Mouse (Mus musculus): Measurements from ENCODE around the gene H2-Eb2. TPM values are rescaled to one million over a fixed set of nuclear protein-coding genes. Genes with fewer than 3 reads are reported as not detected.

H2-Eb2 gene
- total and polyA plus RNA-seq, 2 experiments from 2014 or later = not detected

- WGBS = 79% methylated on average over 1 of the region's 1 CpGs
- Histone ChIP-seq H3K4me2 (ENCODE audit: low read depth, low read length) (no peak overlapping the region), H3K9ac (replicated peaks; ENCODE audit: low read depth, low read length) (no peak overlapping the region), H3K27me3 (ENCODE audit: control insufficient read depth, insufficient read depth, low read length) (no peaks in the 10 kb centered on the region), H3K27ac (ENCODE audit: low read depth) (no peak overlapping the region), H3K9me3 (replicated peaks; ENCODE audit: control insufficient read depth, low read length) (no peaks in the 10 kb centered on the region), H3K4me1 (ENCODE audit: control insufficient read depth, insufficient read depth) (0 out of 2 replicates have a peak, but pooled peaks cover 6% of the 10 kb centered on the region), H3K36me3 (replicated peaks; ENCODE audit: control insufficient read depth, insufficient read depth, low read length) (no peaks in the 10 kb centered on the region), H3K4me3 (ENCODE audit: low read depth, low read length) (no peak overlapping the region)
- TF ChIP-seq EP300 (IDR thresholded peaks at IDR 0.05; ENCODE audit: low read depth) (no peak), CTCF (IDR thresholded peaks at IDR 0.05; ENCODE audit: low read depth) (no peak)
- DNase-seq (ENCODE audit: low spot score) = no peak
- no peak for ATAC-seq (ENCODE audit: insufficient read depth, low read depth)
Observed at GRCm38 (mm10) chr17:34312185-34312584, 13.3 kb upstream of the H2-Eb2 start.

GRCm38 (mm10) chr17:34313393-34313792 lies 12.1 kb upstream of the H2-Eb2 start:
- Histone ChIP-seq H3K4me3 (ENCODE audit: low read depth, low read length) (no peak overlapping the region), H3K9me3 (replicated peaks; ENCODE audit: control insufficient read depth, low read length) (no peaks in the 10 kb centered on the region), H3K4me1 (ENCODE audit: control insufficient read depth, insufficient read depth) (0 out of 2 replicates have a peak, but pooled peaks cover 6% of the 10 kb centered on the region), H3K4me2 (ENCODE audit: low read depth, low read length) (no peak overlapping the region), H3K9ac (replicated peaks; ENCODE audit: low read depth, low read length) (no peak overlapping the region), H3K36me3 (replicated peaks; ENCODE audit: control insufficient read depth, insufficient read depth, low read length) (no peaks in the 10 kb centered on the region), H3K27ac (ENCODE audit: low read depth) (no peak overlapping the region), H3K27me3 (ENCODE audit: control insufficient read depth, insufficient read depth, low read length) (no peaks in the 10 kb centered on the region)
- ATAC-seq (ENCODE audit: insufficient read depth, low read depth) (peak; percentile 52; the same call in 1 of the 2 replicates), DNase-seq (ENCODE audit: low spot score) (peak; percentile 64)
- 35% methylated on average over 3 of the region's 3 CpGs for WGBS
- peak; percentile 87 for TF ChIP-seq CTCF (IDR thresholded peaks at IDR 0.05; ENCODE audit: low read depth)
- no peak for TF ChIP-seq EP300 (IDR thresholded peaks at IDR 0.05; ENCODE audit: low read depth)

DNA sequence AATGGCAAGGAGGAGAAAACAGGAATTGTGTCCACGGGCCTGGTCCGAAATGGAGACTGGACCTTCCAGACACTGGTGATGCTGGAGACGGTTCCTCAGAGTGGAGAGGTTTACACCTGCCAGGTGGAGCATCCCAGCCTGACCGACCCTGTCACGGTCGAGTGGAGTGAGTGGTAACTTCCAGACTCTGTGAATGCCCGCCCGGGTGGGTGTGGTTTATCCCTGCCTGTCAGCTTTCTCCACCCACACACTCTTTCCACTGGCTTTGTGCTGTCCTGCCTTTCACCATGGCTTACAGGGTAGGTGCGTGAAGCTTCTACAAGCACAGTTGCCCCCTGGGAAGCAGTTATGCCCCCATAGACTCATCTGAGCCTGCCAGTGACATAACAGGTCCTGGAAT lies 11.2 kb upstream of the H2-Eb2 start:
- TF ChIP-seq EP300 (IDR thresholded peaks at IDR 0.05; ENCODE audit: low read depth) = no peak
- no peak for TF ChIP-seq CTCF (IDR thresholded peaks at IDR 0.05; ENCODE audit: low read depth)
- WGBS = 67% methylated on average over 9 of the region's 9 CpGs
- 0 out of 2 replicates have a peak, but pooled peaks cover 3% of the 10 kb centered on the region for H3K4me1 ChIP-seq (ENCODE audit: control insufficient read depth, insufficient read depth)
- ATAC-seq (ENCODE audit: insufficient read depth, low read depth) = no peak
- no peak overlapping the region for H3K27ac ChIP-seq (ENCODE audit: low read depth)
- no peak for DNase-seq (ENCODE audit: low spot score)
- no peak overlapping the region for H3K4me2 ChIP-seq (ENCODE audit: low read depth, low read length)
- no peaks in the 10 kb centered on the region for H3K36me3 ChIP-seq (replicated peaks; ENCODE audit: control insufficient read depth, insufficient read depth, low read length)
- H3K9ac ChIP-seq (replicated peaks; ENCODE audit: low read depth, low read length) = no peak overlapping the region
- peaks cover 3% of the 10 kb centered on the region; the same call in 1 of the 2 replicates for H3K27me3 ChIP-seq (ENCODE audit: control insufficient read depth, insufficient read depth, low read length)
- H3K4me3 ChIP-seq (ENCODE audit: low read depth, low read length) = no peak overlapping the region
- no peaks in the 10 kb centered on the region for H3K9me3 ChIP-seq (replicated peaks; ENCODE audit: control insufficient read depth, low read length)

DNA sequence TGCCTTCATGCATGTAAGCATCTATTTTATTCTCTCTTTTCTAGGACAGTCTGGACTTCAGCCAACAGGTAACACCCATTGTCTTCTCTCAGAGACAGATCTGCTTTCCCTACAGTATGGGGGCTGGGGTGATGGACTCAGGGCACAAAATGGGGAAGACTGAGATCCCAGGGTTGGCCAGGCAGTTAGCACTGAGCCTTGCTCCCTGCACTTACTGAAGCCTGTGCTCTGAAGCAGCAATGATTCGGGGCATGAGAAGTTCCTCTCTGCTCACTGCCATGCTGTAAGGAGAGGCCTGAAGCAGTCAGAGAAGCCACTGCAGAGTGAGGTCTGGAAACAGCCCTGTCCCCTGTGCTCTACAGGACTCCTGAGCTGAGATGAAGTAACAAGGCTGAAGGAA lies 10.0 kb upstream of the H2-Eb2 start:
- Histone ChIP-seq H3K4me1 (ENCODE audit: control insufficient read depth, insufficient read depth) (no peaks in the 10 kb centered on the region), H3K4me3 (ENCODE audit: low read depth, low read length) (no peak overlapping the region), H3K9me3 (replicated peaks; ENCODE audit: control insufficient read depth, low read length) (no peaks in the 10 kb centered on the region), H3K4me2 (ENCODE audit: low read depth, low read length) (no peak overlapping the region), H3K9ac (replicated peaks; ENCODE audit: low read depth, low read length) (no peak overlapping the region), H3K27ac (ENCODE audit: low read depth) (no peak overlapping the region), H3K36me3 (replicated peaks; ENCODE audit: control insufficient read depth, insufficient read depth, low read length) (no peaks in the 10 kb centered on the region), H3K27me3 (ENCODE audit: control insufficient read depth, insufficient read depth, low read length) (peaks cover 4% of the 10 kb centered on the region; the same call in 1 of the 2 replicates)
- no peak for ATAC-seq (ENCODE audit: insufficient read depth, low read depth)
- TF ChIP-seq CTCF (IDR thresholded peaks at IDR 0.05; ENCODE audit: low read depth) (no peak), EP300 (IDR thresholded peaks at IDR 0.05; ENCODE audit: low read depth) (no peak)
- no peak for DNase-seq (ENCODE audit: low spot score)
- WGBS = 60% methylated on average over 1 of the region's 1 CpGs

GRCm38 (mm10) chr17:34316697-34317096 lies 8.8 kb upstream of the H2-Eb2 start:
- Histone ChIP-seq H3K4me2 (ENCODE audit: low read depth, low read length) (no peak overlapping the region), H3K36me3 (replicated peaks; ENCODE audit: control insufficient read depth, insufficient read depth, low read length) (no peaks in the 10 kb centered on the region), H3K27ac (ENCODE audit: low read depth) (no peak overlapping the region), H3K9me3 (replicated peaks; ENCODE audit: control insufficient read depth, low read length) (no peaks in the 10 kb centered on the region), H3K4me3 (ENCODE audit: low read depth, low read length) (no peak overlapping the region), H3K4me1 (ENCODE audit: control insufficient read depth, insufficient read depth) (no peaks in the 10 kb centered on the region), H3K9ac (replicated peaks; ENCODE audit: low read depth, low read length) (no peak overlapping the region), H3K27me3 (ENCODE audit: control insufficient read depth, insufficient read depth, low read length) (peaks cover 4% of the 10 kb centered on the region; the same call in 1 of the 2 replicates)
- TF ChIP-seq CTCF (IDR thresholded peaks at IDR 0.05; ENCODE audit: low read depth) (no peak), EP300 (IDR thresholded peaks at IDR 0.05; ENCODE audit: low read depth) (no peak)
- DNase-seq (ENCODE audit: low spot score) = no peak
- 72% methylated on average over 2 of the region's 2 CpGs for WGBS
- ATAC-seq (ENCODE audit: insufficient read depth, low read depth) = no peak

GRCm38 (mm10) chr17:34317275-34317674 lies 8.2 kb upstream of the H2-Eb2 start:
- H3K4me3 ChIP-seq (ENCODE audit: low read depth, low read length) = no peak overlapping the region
- ATAC-seq (ENCODE audit: insufficient read depth, low read depth) (no peak), DNase-seq (ENCODE audit: low spot score) (no peak)
- TF ChIP-seq EP300 (IDR thresholded peaks at IDR 0.05; ENCODE audit: low read depth) = no peak
- no peak for TF ChIP-seq CTCF (IDR thresholded peaks at IDR 0.05; ENCODE audit: low read depth)
- WGBS = 18% methylated on average over 2 of the region's 2 CpGs
- no peaks in the 10 kb centered on the region for H3K36me3 ChIP-seq (replicated peaks; ENCODE audit: control insufficient read depth, insufficient read depth, low read length)
- peaks cover 4% of the 10 kb centered on the region; the same call in 1 of the 2 replicates for H3K27me3 ChIP-seq (ENCODE audit: control insufficient read depth, insufficient read depth, low read length)
- no peak overlapping the region for H3K4me2 ChIP-seq (ENCODE audit: low read depth, low read length)
- no peaks in the 10 kb centered on the region for H3K9me3 ChIP-seq (replicated peaks; ENCODE audit: control insufficient read depth, low read length)
- H3K27ac ChIP-seq (ENCODE audit: low read depth) = no peak overlapping the region
- H3K9ac ChIP-seq (replicated peaks; ENCODE audit: low read depth, low read length) = no peak overlapping the region
- H3K4me1 ChIP-seq (ENCODE audit: control insufficient read depth, insufficient read depth) = no peaks in the 10 kb centered on the region

Data from heart, postnatal 0 days (tissue).